Mouse (Mus musculus) frontal cortex, postnatal 25 days (tissue): ENCODE measurements around the gene Rela.
A peak's percentile ranks its signal among the peaks of the same experiment; 100 is the strongest.
"Not testable (repeated sequence)": the region's sequence is repeated elsewhere in the genome, so short reads cannot be mapped to it uniquely, and the experiment has no call there.

Experiments
- DNase-seq, 2 experiments: peaks; one replicate each; pipeline ENCODE4 v3.0.0; 2022; ENCODE audit warnings: low spot score in 2 of 2

The Rela gene

GRCm38 (mm10) chr19:5664669-5665257 is 27.5 kb downstream of the Rela start:
- DNase-seq = no peak

- no peak for DNase-seq
Observed at GRCm38 (mm10) chr19:5665465-5665864, 28.2 kb downstream of the Rela start.

- DNase-seq = no peak
Observed at GRCm38 (mm10) chr19:5666386-5666785, 29.1 kb downstream of the Rela start.

GRCm38 (mm10) chr19:5668372-5668771 is 31.1 kb downstream of the Rela start:
- no peak for DNase-seq

- DNase-seq = no peak
Observed at GRCm38 (mm10) chr19:5680432-5680831, 43.1 kb downstream of the Rela start.

GRCm38 (mm10) chr19:5684236-5684635 is 47.0 kb downstream of the Rela start:
- DNase-seq = no peak

- DNase-seq = no peak
Observed at GRCm38 (mm10) chr19:5684985-5685384, 47.7 kb downstream of the Rela start.

- no peak for DNase-seq
Observed at GRCm38 (mm10) chr19:5685431-5685830, 48.1 kb downstream of the Rela start.

GRCm38 (mm10) chr19:5685861-5686260 is 48.6 kb downstream of the Rela start:
- no peak for DNase-seq

- DNase-seq = no peak
Observed at GRCm38 (mm10) chr19:5686437-5686836, 49.2 kb downstream of the Rela start.

GRCm38 (mm10) chr19:5686954-5687353 is 49.7 kb downstream of the Rela start:
- DNase-seq = not testable (repeated sequence)

- DNase-seq = no peak
Observed at GRCm38 (mm10) chr19:5687738-5688137, 50.5 kb downstream of the Rela start.

GRCm38 (mm10) chr19:5688200-5689087 is 51.2 kb downstream of the Rela start, which contains the start of the genes Map3k11 and Pcnx3:
TSS of gene Map3k11 (plus strand) at chr19:5688742.
TSS of gene Pcnx3 (minus strand) at chr19:5688908.
- DNase-seq = peak; percentile 95

GRCm38 (mm10) chr19:5689088-5689428 is 51.8 kb downstream of the Rela start:
- no peak for DNase-seq

- peak; percentile 57 to 65 for DNase-seq
Observed at GRCm38 (mm10) chr19:5689565-5690342, 52.5 kb downstream of the Rela start.

GRCm38 (mm10) chr19:5690343-5690735 is 53.1 kb downstream of the Rela start:
- DNase-seq = no peak

GRCm38 (mm10) chr19:5691601-5692000 is 54.3 kb downstream of the Rela start:
- DNase-seq = no peak

- DNase-seq = no peak
Observed at GRCm38 (mm10) chr19:5692086-5692912, 55.0 kb downstream of the Rela start.

GRCm38 (mm10) chr19:5692913-5693396 is 55.7 kb downstream of the Rela start:
- no peak for DNase-seq

- no peak for DNase-seq
Observed at GRCm38 (mm10) chr19:5693801-5694200, 56.5 kb downstream of the Rela start.

- DNase-seq = no peak
Observed at GRCm38 (mm10) chr19:5695849-5696462, 58.7 kb downstream of the Rela start.
